Mouse (Mus musculus) MEL (cell line): Measurements from ENCODE around the gene Rbbp6.

Source experiments
- CHD2 ChIP-seq: IDR thresholded peaks from 2 replicates; pipeline ENCODE4 v1.6.1; 2011; ENCODE audit warnings: low read length, improper control_type of control experiment
- CTCF ChIP-seq, 3 experiments: IDR thresholded peaks in 2 of 3; conservative IDR thresholded peaks in 1 of 3; 2 replicates each; pipeline ENCODE4 v1.5.1; 2011 to 2012; ENCODE audit warnings: low read length in 3 of 3, low read depth in 2 of 3, mild to moderate bottlenecking in 2 of 3, improper control_type of control experiment in 1 of 3, inconsistent platforms in 1 of 3, mixed read lengths in 1 of 3, moderate library complexity in 1 of 3; ENCODE audit not compliant: control insufficient read depth in 1 of 3, insufficient read depth in 1 of 3, poor library complexity in 1 of 3, severe bottlenecking in 1 of 3
- ELF1 ChIP-seq: IDR thresholded peaks from 2 replicates; pipeline ENCODE4 v1.6.1; 2014; ENCODE audit warnings: low read depth, mild to moderate bottlenecking, inconsistent platforms, low read length, improper control_type of control experiment, moderate library complexity
- ETS1 ChIP-seq: IDR thresholded peaks from 2 replicates; pipeline ENCODE4 v1.6.1; 2012; ENCODE audit warnings: low read depth, mild to moderate bottlenecking, inconsistent platforms, low read length, improper control_type of control experiment, moderate library complexity
- NRF1 ChIP-seq: IDR thresholded peaks from 2 replicates; pipeline ENCODE4 v1.6.1; 2014; ENCODE audit warnings: low read depth, mild to moderate bottlenecking, inconsistent platforms, low read length, improper control_type of control experiment, moderate library complexity; ENCODE audit not compliant: poor library complexity, insufficient read depth, severe bottlenecking
- POLR2A ChIP-seq, 2 experiments: IDR thresholded peaks; 2 replicates each; pipeline ENCODE4 v1.6.1; 2011 to 2012; ENCODE audit warnings: low read length in 2 of 2, mild to moderate bottlenecking in 2 of 2, control low read depth in 1 of 2, improper control_type of control experiment in 1 of 2, low read depth in 1 of 2, moderate library complexity in 1 of 2; ENCODE audit not compliant: control insufficient read depth in 1 of 2, insufficient read depth in 1 of 2, poor library complexity in 1 of 2
- POLR2AphosphoS2 ChIP-seq: IDR thresholded peaks from 2 replicates; pipeline ENCODE4 v1.6.1; 2011; ENCODE audit warnings: low read length, improper control_type of control experiment
- RAD21 ChIP-seq: IDR thresholded peaks from 2 replicates; pipeline ENCODE4 v1.6.1; 2011; ENCODE audit warnings: mild to moderate bottlenecking, low read depth, low read length, improper control_type of control experiment
- TCF12 ChIP-seq: IDR thresholded peaks from 2 replicates; pipeline ENCODE4 v1.6.1; 2014; ENCODE audit warnings: low read depth, mild to moderate bottlenecking, inconsistent platforms, low read length, improper control_type of control experiment, moderate library complexity
- USF2 ChIP-seq, 2 experiments: IDR thresholded peaks; 2 replicates each; pipeline ENCODE4 v1.6.1; 2011 to 2012; ENCODE audit warnings: improper control_type of control experiment in 2 of 2, low read length in 2 of 2, borderline replicate concordance in 1 of 2, inconsistent platforms in 1 of 2, low read depth in 1 of 2, mild to moderate bottlenecking in 1 of 2; ENCODE audit not compliant: insufficient read depth in 1 of 2

DNA sequence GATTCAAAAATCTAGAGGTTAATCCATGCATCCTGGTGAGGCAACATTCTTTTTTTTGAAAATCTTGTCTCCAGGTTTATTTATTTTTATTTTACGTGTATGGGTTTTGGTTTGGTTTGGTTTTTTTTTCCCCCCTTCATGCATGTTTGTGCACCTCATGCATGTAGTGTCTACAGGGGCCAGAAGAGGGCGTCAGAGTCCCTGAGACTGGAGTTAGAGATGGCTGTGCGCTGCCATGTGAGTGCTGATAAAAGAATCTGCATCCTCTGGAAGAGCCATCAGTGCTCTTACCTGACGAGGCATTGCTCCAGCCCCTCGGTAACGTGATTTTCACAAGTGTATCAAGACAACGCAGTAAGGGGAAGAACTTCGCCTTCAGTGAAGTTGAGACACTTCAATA is 23.4 kb upstream of the Rbbp6 start:
- TF ChIP-seq CHD2 (no peak), TCF12 (no peak), CTCF (IDR thresholded peaks at IDR 0.05 in 2 of 3, conservative IDR thresholded peaks at IDR 0.05 in 1 of 3; ENCODE audit: control insufficient read depth in 1 of 3, insufficient read depth in 1 of 3, low read depth in 2 of 3, low read length in 3 of 3, poor library complexity in 1 of 3, severe bottlenecking in 1 of 3) (peak in 2 of 3 experiments; percentile 27 to 33; a peak in 3 of 6 replicates), POLR2A (IDR thresholded peaks at IDR 0.05; ENCODE audit: control insufficient read depth in 1 of 2, insufficient read depth in 1 of 2, low read depth in 1 of 2, low read length in 2 of 2, poor library complexity in 1 of 2) (no peak), ETS1 (no peak), NRF1 (no peak), USF2 (IDR thresholded peaks at IDR 0.05; ENCODE audit: borderline replicate concordance in 1 of 2, insufficient read depth in 1 of 2, low read depth in 1 of 2, low read length in 2 of 2) (no peak), RAD21 (no peak; the same call in none of the 2 replicates), ELF1 (no peak), POLR2AphosphoS2 (no peak)
